Mouse (Mus musculus): ENCODE results near the gene Samd13.

Samd13 gene

GRCm38 (mm10) chr3:146684811-146685675, at the start of gene Samd13:
TSS of gene Samd13 (minus strand) at chr3:146685592.
- peak; percentile 65 for DNase-seq

- DNase-seq: no peak
Measured at GRCm38 (mm10) chr3:146731499-146731898, 46.1 kb upstream of the Samd13 start.

GRCm38 (mm10) chr3:146723037-146723436, 37.6 kb upstream of the Samd13 start:
- no peak for DNase-seq

GRCm38 (mm10) chr3:146719696-146720095, 34.3 kb upstream of the Samd13 start:
- DNase-seq: no peak

- DNase-seq: no peak
Measured at GRCm38 (mm10) chr3:146718251-146718650, 32.9 kb upstream of the Samd13 start.

- no peak for DNase-seq
Measured at GRCm38 (mm10) chr3:146712305-146712704, 26.9 kb upstream of the Samd13 start.

- peak; percentile 4 for DNase-seq
Measured at GRCm38 (mm10) chr3:146711559-146711958, 26.2 kb upstream of the Samd13 start.

GRCm38 (mm10) chr3:146711084-146711483, 25.7 kb upstream of the Samd13 start:
- DNase-seq: no peak

GRCm38 (mm10) chr3:146709086-146709485, 23.7 kb upstream of the Samd13 start:
- no peak for DNase-seq

- DNase-seq: no peak
Measured at GRCm38 (mm10) chr3:146708381-146708780, 23.0 kb upstream of the Samd13 start.

GRCm38 (mm10) chr3:146704099-146704498, 18.7 kb upstream of the Samd13 start:
- DNase-seq: no peak

GRCm38 (mm10) chr3:146700051-146700450, 14.7 kb upstream of the Samd13 start:
- no peak for DNase-seq

GRCm38 (mm10) chr3:146698982-146699381, 13.6 kb upstream of the Samd13 start:
- DNase-seq: no peak

- no peak for DNase-seq
Measured at GRCm38 (mm10) chr3:146692547-146692946, 7.2 kb upstream of the Samd13 start.

GRCm38 (mm10) chr3:146687121-146687725, 1.8 kb upstream of the Samd13 start:
- no peak for DNase-seq

- no peak for DNase-seq
Measured at GRCm38 (mm10) chr3:146686428-146686827, 1.0 kb upstream of the Samd13 start.

GRCm38 (mm10) chr3:146683095-146683494, 2.3 kb downstream of the Samd13 start:
- DNase-seq: no peak

- DNase-seq: peak; percentile 38
Measured at GRCm38 (mm10) chr3:146682140-146682651, 3.2 kb downstream of the Samd13 start.

GRCm38 (mm10) chr3:146681696-146682095, 3.7 kb downstream of the Samd13 start:
- no peak for DNase-seq

- DNase-seq: no peak
Measured at GRCm38 (mm10) chr3:146680625-146681024, 4.8 kb downstream of the Samd13 start.

- no peak for DNase-seq
Measured at GRCm38 (mm10) chr3:146679646-146680045, 5.7 kb downstream of the Samd13 start.

- no peak for DNase-seq
Measured at GRCm38 (mm10) chr3:146676193-146676592, 9.2 kb downstream of the Samd13 start.

GRCm38 (mm10) chr3:146675101-146675500, 10.3 kb downstream of the Samd13 start:
- DNase-seq: no peak

GRCm38 (mm10) chr3:146671121-146671520, 14.3 kb downstream of the Samd13 start:
- DNase-seq: no peak

Measured in thymus, postnatal 25 days (tissue).